15 mouse cellular contexts compared by ENCODE assay signal in genomic region chr2:58380020-58380419, GRCm38 (mm10). TPM values are rescaled to one million over a fixed set of nuclear protein-coding genes. Genes with fewer than 3 reads are reported as not detected.
"Had no signal": no experiment of that assay in that cellular context is flagged by ENCODE, and none has a peak within 500 bp of the region (broad histone marks: within the 10 kb centered on the region; RNA-seq: fewer than 3 reads in every experiment).

No protein-coding gene starts in this region.

- H3K9me3 ChIP-seq: limb, embryonic 12.5 days; liver, embryonic 13.5 days; lung, embryonic 15.5 days; megakaryocyte, embryonic 14.5 days; midbrain, embryonic 15.5 days; neural tube, embryonic 12.5 days had no signal

- DNase-seq: kidney, postnatal 10 days; liver; liver, embryonic 13.5 days; liver, postnatal 0 days; lung, postnatal 14 days; thymus, postnatal 4 days had no signal

- ATAC-seq: liver, postnatal 0 days had no signal

- H3K27me3 ChIP-seq: limb, embryonic 12.5 days; liver, embryonic 13.5 days; lung, embryonic 15.5 days; megakaryocyte, embryonic 14.5 days; midbrain, embryonic 15.5 days; neural tube, embryonic 12.5 days had no signal

- H3K4me2 ChIP-seq: limb, embryonic 12.5 days; liver, embryonic 13.5 days; lung, embryonic 15.5 days; midbrain, embryonic 11.5 days; midbrain, embryonic 15.5 days; neural tube, embryonic 12.5 days had no signal

- H3K36me3 ChIP-seq: limb, embryonic 12.5 days; liver, embryonic 13.5 days; lung, embryonic 15.5 days; midbrain, embryonic 15.5 days; neural tube, embryonic 12.5 days had no signal

- H3K27ac ChIP-seq: limb, embryonic 12.5 days; liver, embryonic 13.5 days; lung, embryonic 15.5 days; macrophage; midbrain, embryonic 15.5 days; neural tube, embryonic 12.5 days; stomach, postnatal 0 days had no signal

- H3K4me1 ChIP-seq: limb, embryonic 12.5 days; liver, embryonic 13.5 days; lung, embryonic 15.5 days; megakaryocyte, embryonic 14.5 days; neural tube, embryonic 12.5 days had no signal

- H3K9ac ChIP-seq: limb, embryonic 12.5 days; liver, embryonic 13.5 days; liver, postnatal 0 days; lung, embryonic 15.5 days; midbrain, embryonic 15.5 days; neural tube, embryonic 12.5 days had no signal

- H3K4me3 ChIP-seq: limb, embryonic 12.5 days; liver, embryonic 13.5 days; lung, embryonic 15.5 days; megakaryocyte, embryonic 14.5 days; midbrain, embryonic 15.5 days; neural tube, embryonic 12.5 days had no signal

RNA-seq across cellular contexts. Expression of gene Acvr1c, which starts 22.3 kb away (rescaled TPM):
- total RNA-seq: neutrophil, adult 5-6 weeks had no signal
- polyA plus RNA-seq: liver, embryonic 13.5 days; macrophage had no signal
